Mouse (Mus musculus) bone marrow macrophage, adult 2 months (primary cell): Measurements from ENCODE around the gene Shtn1.

Source experiments
- CTCF ChIP-seq: IDR thresholded peaks from 2 replicates; pipeline ENCODE4 v1.5.1; 2012; ENCODE audit warnings: low read depth, mild to moderate bottlenecking, low read length, moderate library complexity
- POLR2A ChIP-seq: IDR thresholded peaks from 2 replicates; pipeline ENCODE4 v1.6.1; 2012; ENCODE audit warnings: mild to moderate bottlenecking, low read depth, low read length, borderline replicate concordance

DNA sequence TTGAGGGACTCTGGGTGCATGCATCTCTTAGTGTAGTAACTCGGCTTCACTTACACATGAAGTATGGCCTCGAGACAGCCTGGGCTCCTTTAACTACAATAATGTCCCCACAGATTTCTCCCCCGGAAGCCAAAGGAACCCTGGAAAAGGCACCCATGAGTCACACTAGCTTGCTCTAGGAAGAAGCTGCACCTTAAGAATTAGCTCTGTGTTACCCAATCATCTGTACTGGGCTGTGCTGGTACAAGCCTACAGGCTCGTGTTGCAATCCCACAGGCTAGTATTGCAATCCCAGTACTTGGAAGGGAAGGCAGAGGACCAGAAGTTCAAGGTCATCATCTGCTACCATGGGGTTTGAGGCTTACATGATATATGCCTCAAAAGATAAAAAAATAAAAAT lies 4.5 kb downstream of the Shtn1 start:
- TF ChIP-seq POLR2A, result no peak
- no peak for TF ChIP-seq CTCF
